Mouse (Mus musculus): ENCODE results near the gene Lamp3.
"Not testable (repeated sequence)": the region's sequence is repeated elsewhere in the genome, so short reads cannot be mapped to it uniquely, and the experiment has no call there.

Lamp3 gene

DNA sequence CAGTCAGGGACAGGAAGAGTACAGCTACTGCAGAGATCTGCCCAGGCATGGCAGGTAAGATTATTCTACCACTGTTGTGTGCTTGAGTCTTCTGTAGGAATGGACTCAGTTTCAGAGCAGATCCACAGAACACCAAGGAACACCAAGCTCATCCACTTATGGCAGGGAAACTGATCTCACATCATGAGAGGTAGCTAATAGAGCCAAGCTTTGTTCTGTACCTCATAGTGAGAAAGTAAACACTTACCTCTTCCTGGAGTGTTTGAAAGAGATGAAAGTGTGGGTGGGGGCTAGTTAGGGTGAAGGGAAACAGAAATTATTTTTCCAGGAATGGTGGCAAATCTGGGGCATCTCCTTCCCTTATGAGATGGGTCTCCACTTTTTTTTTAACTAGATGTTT, at the start of gene Lamp3:
TSS of gene Lamp3 (minus strand) at position 160 of the 400 bp plus-strand sequence.
- no peak for DNase-seq (ENCODE audit: low spot score)

DNA sequence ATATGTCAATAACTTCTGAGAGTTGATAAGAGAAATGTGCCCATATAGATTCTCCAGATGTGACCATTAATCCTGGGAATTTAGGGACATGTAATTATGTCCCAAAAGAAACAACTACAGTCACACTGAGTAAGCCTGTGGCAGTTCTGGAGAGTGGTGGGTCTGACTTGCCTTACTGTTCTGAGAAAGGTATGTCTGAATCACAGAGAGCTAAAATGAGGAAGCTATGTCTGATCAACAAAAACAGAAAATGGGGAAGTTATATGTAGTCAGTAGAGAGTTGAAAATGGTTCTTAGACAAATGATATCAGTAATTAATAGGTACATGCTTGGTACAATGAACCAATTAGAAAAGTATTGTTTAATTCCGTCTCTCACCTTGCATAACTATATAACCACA, 26.7 kb upstream of the Lamp3 start:
- DNase-seq (ENCODE audit: low spot score): no peak

DNA sequence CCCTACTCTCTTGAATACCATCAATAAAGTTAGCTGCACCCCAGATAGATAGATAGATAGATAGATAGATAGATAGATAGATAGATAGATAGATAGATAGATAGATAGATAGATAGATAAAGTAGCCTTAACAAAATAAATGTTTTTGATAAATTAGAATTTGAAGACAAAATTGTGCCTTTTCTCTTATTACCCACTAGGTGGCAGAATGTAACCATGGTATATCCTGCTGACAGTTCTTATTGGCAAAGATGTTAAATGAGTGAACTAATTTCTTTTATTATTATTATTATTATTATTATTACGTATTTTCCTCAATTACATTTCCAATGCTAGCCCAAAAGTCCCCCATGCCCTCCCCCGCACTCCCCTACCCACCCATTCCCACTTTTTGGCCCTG, 18.0 kb upstream of the Lamp3 start:
- not testable (repeated sequence) for DNase-seq (ENCODE audit: low spot score)

DNA sequence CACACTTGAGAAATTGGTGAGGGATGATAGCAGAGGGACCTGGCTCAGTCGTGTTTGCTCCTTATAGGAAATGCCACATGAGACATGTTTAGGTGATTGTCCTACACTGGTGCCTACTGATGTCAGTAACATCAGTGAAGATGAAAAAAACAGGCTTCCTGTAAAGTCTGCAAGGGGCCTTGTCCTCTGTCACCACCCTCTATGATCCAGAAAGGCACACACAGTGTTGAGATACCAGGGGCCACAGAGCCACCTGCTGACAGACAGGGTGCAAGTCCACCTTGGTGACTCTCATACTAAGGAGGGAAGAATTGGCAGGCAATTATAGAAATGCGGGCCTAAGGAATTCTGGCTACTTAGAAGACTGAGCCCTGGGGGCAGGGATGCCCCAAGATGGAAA, 14.8 kb upstream of the Lamp3 start:
- DNase-seq (ENCODE audit: low spot score): no peak

DNA sequence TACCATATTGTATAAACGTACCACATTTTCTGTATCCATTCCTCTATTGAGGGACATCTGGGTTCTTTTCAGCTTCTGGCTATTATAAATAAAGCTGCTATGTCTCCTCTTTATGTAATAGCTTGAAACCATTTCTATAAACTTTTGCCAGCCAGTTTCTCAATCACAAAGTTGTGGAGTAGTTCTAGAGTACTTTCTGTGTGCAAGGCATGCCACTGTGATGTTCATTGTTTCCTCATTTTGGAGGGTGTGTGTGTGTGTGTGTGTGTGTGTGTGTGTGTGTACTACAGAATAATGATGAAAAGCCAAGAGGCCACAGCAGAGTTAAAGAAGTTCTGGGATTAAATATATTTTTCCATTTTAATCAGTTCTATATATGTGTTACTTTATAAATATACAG, 1.2 kb upstream of the Lamp3 start:
- DNase-seq (ENCODE audit: low spot score): no peak

GRCm38 (mm10) chr16:19699207-19699606, 7.0 kb downstream of the Lamp3 start:
- no peak for DNase-seq (ENCODE audit: low spot score)

- DNase-seq (ENCODE audit: low spot score): no peak
Observed at GRCm38 (mm10) chr16:19670768-19671357, 35.3 kb downstream of the Lamp3 start.

GRCm38 (mm10) chr16:19666312-19666711, 39.9 kb downstream of the Lamp3 start:
- DNase-seq (ENCODE audit: low spot score): no peak

DNA sequence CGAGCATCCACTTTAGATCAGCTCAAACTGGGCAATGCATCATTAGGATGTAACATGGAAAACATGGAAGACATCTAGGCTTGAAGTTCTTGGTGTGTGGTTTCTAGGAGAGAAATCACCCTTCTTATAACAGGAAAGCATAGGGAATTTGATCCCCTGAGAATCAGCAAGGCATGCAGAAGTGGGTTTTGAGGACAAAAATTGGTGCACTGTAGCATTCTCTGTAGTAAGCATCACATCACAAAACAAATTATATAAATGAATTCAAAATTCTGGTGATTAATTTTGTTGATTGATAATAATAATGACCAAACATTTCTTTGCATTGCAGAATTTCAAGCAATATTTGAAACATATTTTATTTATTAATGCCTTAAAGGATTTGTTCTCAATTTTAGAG, 76.4 kb downstream of the Lamp3 start, which contains the start of gene Olfr171:
TSS of gene Olfr171 (minus strand) at position 101 of the 400 bp plus-strand sequence.
- no peak for DNase-seq (ENCODE audit: low spot score)

GRCm38 (mm10) chr16:19611782-19612181, 94.4 kb downstream of the Lamp3 start, which contains the start of gene Olfr170:
Gene Olfr170, minus strand, starts transcription at chr16:19611882.
- not testable (repeated sequence) for DNase-seq (ENCODE audit: low spot score)

Measured in ovary, postnatal 14 days (tissue).